Mouse (Mus musculus) ovary, adult 18-20 months (tissue): ENCODE data around the gene Wfdc1.

Experiments used
- DNase-seq: peaks from one replicate; pipeline ENCODE4 v3.0.0; 2022; ENCODE audit warnings: low spot score, mixed read lengths

Gene Wfdc1

DNA sequence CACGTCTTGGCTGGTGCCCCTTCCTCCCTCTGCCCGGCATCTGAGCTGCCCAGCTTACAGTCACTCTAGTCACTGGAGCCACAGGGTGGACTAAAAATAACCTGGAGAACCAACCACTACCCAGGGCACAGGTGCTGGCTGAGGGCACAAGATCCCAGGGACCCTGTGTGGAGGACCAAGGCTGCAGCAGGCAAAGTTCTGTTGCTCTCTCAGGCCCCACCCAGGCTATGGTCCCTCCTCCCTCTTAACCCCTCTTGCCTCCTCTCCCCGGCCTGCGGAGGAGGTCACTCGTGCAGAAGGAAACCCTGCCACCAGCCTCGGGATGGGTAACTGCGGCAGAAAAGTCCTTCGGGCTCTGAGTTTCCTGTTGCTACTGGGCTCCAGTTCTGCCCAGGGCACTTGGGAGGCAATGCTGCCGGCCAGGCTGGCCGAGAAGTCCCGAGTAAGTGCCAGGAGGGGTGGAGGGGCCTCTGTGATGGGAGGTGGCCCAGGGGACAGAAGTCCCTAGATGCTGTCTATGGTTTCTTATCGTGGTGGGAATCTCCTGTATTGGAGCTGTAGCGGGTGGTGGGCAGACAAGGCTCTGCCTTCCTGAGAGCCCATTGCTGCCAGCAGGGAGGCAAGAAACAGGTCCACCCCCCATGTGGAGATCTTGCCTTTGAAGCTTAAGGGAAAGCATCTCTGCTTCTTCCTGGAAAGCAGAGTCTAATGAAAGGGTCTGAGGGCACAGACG is at the start of gene Wfdc1:
TSS of gene Wfdc1 (plus strand) at position 147 of the 733 bp plus-strand sequence.
- no peak for DNase-seq

- no peak for DNase-seq
Measured at GRCm38 (mm10) chr8:119616811-119617210, 49.4 kb upstream of the Wfdc1 start.

GRCm38 (mm10) chr8:119617586-119617985 is 48.6 kb upstream of the Wfdc1 start:
- DNase-seq, result no peak

GRCm38 (mm10) chr8:119618887-119619286 is 47.3 kb upstream of the Wfdc1 start:
- no peak for DNase-seq

DNA sequence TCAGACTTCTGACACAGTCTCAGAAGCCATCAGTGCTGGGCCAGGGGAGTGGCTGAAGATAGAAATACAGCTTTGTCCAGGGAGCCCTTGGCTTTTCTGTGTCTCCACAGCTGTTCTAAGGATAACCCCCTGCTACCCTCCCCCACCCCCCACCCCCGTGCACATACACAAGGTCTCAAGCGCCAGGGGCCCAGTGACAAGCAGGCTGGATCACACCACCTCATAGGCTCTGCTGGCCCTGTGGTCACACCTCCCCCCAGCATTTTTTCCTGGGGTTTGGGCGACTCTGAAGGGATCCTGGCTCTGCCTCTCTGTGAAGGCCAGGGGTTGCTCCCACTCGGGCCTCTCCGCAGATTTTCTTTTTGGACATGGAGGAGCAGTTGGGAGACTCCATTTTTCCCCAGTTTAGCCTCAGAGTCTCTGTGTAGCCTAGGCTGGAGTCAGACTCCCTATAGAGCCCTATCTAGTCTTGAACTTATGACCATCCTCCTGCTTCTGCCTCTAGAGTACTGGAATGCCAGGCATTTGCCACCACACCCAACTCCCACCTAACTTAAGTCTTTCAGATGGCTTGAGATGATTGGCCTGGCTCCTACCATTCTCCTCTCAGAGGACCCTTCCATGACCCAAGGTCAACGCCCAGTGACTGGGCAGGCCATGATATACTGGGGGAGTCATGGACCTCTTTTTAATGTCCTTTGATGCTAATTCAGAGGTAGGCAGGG is 45.9 kb upstream of the Wfdc1 start:
- DNase-seq, result no peak

- DNase-seq, result no peak
Measured at GRCm38 (mm10) chr8:119620848-119621465, 45.2 kb upstream of the Wfdc1 start.

- DNase-seq, result no peak
Measured at GRCm38 (mm10) chr8:119622555-119622954, 43.6 kb upstream of the Wfdc1 start.

GRCm38 (mm10) chr8:119623061-119623460 is 43.1 kb upstream of the Wfdc1 start:
- DNase-seq, result no peak

DNA sequence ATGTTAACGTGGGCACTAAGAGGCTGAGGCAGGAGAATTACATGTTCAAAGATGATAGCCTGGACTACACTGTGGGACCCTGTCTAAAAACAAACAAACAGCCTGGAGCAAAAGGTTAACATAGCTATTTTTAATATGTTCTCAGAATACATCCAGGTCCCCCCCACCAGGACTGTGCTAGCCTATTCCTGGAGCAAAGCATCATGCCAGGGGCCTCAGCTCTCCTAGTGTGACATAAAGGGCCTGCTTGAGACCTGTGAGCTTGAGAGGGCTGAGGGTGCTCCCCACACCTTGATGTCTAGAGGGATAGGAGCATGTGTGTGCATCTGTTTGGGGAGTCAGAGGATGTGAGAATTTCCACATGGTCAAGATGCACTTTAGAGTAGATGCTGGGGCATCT is 42.4 kb upstream of the Wfdc1 start:
- no peak for DNase-seq

GRCm38 (mm10) chr8:119624916-119625315 is 41.2 kb upstream of the Wfdc1 start:
- DNase-seq, result no peak

DNA sequence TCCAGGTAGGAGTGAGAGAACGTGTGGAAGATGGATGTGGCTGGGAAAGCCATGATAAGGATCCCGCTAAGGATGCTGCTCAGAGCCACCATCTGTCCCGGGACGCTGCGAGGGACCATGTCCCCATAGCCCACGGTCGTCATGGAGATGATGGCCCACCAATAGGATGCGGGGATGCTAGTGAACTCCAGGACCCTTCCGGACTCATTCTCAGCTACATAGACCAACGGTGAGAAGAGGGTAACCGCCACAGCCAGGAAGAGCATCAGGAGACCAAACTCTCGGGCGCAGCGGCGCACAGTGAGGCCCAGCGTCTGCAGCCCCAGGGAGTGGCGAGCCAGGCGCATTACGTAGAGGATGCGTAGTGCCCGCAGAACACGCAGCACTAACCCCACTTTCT is 40.4 kb upstream of the Wfdc1 start:
- no peak for DNase-seq

- no peak for DNase-seq
Measured at GRCm38 (mm10) chr8:119627199-119627598, 39.0 kb upstream of the Wfdc1 start.

GRCm38 (mm10) chr8:119627613-119628359 is 38.4 kb upstream of the Wfdc1 start:
- no peak for DNase-seq

DNA sequence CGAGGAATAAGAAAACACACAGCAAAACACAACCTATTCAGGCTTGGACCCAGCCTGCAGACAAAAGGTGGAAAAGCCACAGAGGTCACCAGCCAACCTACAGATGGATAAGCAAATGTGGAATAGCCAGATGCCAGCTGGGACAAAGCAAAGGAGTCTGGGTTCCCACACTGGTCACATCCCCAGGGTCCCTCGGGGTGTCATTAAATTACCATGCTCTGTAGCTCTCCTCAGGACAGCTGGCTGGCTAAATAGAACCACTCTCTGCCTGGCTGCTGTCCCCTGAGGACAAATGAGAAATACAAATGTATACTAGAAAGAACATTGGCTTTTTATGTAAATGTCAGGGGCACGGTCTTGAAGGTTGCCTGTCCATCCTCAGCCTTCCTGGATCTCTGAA is 35.3 kb upstream of the Wfdc1 start:
- DNase-seq, result no peak

DNA sequence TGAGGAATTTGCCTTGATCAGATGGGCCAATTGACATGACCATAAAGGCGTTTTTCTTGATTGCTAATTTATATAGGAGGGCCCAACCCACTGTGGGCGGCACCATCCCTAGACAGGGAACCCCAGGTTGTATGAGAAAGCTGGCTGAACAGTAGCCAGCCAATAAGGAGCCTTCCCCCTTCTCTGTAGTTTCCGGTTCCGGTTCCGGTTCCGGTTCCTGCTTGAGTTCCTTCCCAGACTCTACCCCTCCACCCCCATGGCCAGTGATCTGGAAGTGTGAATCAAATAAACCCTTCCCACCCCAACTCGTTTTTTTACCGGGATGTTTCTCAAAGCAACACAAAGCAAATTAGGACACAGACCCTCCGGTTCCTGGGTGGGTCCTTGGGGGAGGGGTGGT is 33.9 kb upstream of the Wfdc1 start:
- DNase-seq, result no peak

GRCm38 (mm10) chr8:119632909-119633308 is 33.3 kb upstream of the Wfdc1 start:
- no peak for DNase-seq

DNA sequence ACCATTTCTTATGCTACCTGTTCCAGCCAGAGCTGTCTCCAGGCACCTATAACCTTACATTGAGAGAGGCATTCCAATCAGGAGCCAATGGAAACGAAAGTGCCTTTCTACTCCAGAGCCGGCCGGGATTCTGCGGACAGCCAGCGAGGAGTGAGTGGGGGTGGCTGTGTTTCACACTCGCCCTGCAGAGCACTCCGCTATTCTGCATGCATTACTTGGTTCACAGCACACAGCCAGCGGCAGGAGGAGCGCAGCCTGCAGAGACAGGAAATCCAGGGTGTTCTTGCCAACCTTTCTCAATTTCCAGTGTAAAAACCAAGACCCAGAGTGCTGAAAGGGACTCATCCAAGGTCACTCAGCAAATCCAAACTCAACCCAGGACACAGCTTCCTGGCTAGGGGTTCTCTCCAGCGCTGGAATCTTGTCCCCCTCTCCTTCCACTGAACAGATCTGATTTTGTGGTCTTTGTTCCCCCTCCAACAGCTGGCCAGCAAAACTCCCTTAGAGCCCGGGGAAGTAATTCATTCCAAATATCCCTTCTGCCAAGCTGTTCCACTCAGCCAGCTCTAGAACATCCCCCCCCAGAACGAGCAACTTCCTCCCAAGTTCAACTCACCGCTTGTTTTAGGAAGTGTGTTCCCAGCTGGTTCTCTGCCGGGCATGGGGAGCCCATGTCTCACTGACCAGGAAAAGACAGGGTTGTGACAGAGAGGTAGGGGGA is 31.4 kb upstream of the Wfdc1 start:
- DNase-seq, result no peak

DNA sequence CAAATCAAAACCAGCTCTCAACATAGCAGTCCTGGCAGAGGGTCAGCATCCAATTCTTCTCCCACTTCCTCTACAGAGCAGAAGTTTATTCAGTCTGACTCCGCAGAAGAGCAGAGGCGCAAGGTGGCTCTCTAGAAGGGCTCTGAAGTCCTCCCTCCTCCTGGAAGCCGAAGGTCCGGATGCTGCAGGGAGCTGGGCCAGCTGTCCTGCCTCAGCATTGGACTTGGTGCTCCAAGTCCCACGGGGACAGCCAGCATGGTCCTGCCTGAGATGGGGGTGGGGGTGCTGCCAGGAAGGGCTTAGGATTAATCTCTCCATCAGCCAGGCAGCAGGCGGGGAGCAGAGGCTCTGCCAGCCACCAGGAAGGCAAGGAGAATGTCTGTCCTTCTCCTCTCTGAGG is 30.8 kb upstream of the Wfdc1 start, which contains the start of gene Kcng4:
TSS of gene Kcng4 (minus strand) at position 303 of the 400 bp plus-strand sequence.
- no peak for DNase-seq

DNA sequence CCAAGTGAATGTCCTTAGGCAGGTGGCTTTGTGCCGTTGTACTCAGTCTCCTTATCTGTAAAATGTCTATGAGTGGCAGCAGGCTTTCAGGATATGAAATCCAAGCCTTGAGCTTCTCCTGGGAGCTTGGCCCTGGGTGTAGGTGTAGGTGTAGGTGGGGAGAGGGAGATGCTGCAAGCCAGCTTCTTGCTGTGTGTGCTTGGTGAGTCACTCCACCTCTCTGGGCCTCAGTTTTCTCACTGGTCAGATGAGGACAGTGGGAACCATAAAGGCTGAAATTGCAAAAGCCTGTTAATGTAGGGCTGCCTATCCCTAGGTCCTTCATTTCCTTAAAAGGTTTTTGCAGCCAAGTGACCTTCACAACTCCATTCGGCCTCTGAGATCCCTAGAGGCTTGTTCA is 30.2 kb upstream of the Wfdc1 start:
- no peak for DNase-seq

DNA sequence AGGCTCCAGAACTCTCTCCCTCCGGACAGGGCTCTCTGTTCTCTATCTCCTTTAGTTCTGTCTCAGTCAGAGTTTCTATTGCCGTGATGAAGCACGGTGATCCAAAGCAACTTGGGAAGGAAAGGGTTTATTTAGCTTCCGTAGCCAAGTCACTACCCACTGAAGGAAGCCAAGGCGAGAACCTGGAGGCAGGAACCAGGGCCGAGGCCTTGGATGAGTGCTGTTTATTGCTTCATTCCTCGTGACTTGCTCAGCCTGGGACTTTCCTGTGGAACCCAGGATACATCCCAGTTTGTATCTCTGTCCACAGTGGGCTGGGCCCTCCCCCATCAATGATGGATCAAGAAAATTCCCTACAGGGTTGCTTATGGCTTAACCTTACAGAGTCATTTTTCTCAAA is 29.4 kb upstream of the Wfdc1 start:
- DNase-seq, result no peak

DNA sequence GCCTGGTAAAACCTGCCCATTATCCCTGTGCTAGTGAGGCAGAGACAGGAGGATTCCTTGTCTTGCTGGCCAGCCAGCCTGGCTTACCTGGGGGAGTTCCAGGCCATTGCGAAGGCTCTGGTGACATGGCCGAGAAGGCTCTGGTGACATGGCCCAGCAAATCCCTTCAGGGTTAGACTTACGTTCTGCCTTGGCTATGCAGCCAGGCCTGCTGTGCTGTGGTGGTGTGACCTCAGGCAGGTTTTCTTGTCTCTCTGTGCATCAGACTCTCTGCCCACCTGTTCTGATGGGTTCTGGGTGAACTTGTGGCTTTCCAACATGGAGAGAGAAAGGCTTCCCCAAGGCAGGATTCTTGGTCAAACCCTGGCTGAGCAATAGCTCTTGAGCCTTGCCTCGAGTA is 28.8 kb upstream of the Wfdc1 start:
- DNase-seq, result no peak

DNA sequence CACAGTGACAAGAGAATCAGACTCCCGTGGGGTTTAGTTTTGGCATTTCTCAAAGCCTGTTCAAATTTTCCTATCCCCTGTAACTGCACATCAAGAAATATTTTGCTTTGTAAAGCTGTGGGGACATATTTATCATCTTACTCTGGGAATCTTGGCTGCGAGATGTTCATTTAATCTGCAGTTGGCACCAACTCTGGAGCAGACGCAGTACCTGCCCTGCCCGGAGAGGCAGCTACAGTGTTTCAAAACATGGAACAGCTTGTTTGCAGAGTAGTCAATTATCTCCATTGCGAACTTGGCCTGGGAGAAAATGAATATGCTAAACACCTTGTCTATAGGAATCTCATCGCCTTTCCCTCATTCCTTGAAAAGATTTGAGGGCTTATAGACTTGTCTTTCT is 27.9 kb upstream of the Wfdc1 start:
- DNase-seq, result no peak
